Mouse (Mus musculus) thymus, adult 2 months (tissue): Measurements from ENCODE around the gene Prrt1.

Experiments used
- CTCF ChIP-seq: fragments of 200-500 bp; IDR thresholded peaks from 2 replicates; pipeline ENCODE4 v1.5.1; 2012; ENCODE audit warnings: mild to moderate bottlenecking, control low read depth, low read length, moderate library complexity, borderline replicate concordance; ENCODE audit not compliant: control insufficient read depth, poor library complexity, insufficient read depth; ENCODE audit errors: extremely low read depth
- POLR2A ChIP-seq: fragments of 200-500 bp; IDR thresholded peaks from 2 replicates; pipeline ENCODE4 v1.6.1; 2012; ENCODE audit warnings: mild to moderate bottlenecking, low read length, control low read depth, moderate library complexity; ENCODE audit not compliant: control insufficient read depth, poor library complexity, insufficient read depth; ENCODE audit errors: extremely low read depth

DNA sequence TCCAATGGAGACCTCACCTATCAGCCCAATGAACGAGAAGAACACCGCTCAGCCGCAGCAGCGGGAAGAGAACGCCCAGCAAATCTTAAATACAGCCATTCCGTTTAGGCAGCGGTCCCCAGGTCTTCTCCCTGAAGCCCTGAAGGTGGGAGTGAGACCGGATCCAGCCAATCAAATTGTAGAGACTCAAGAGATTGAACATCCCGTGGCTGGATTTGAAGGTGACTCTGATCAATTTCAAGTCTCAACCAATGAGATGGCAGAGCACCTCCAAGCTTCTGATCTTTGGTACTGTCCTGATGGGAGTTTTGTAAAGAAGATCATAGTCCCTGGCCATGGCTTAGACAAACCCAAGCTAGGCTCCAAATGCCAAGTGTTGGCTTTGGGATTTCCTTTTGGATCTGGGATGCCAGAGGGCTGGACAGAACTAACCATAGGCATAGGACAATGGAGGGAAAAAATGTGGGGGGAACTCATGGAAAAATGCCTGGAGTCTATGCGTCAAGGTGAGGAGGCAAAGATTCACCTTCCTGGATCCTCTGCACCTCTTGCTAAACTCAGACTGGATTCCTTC lies 16.0 kb downstream of the Prrt1 start:
- TF ChIP-seq CTCF (no peak), POLR2A (no peak)
